Mouse (Mus musculus) heart, embryonic 15.5 days (tissue): Measurements from ENCODE around the gene Gm5134. TPM values are rescaled to one million over a fixed set of nuclear protein-coding genes. Genes with fewer than 3 reads are reported as not detected.
A peak's percentile ranks its signal among the peaks of the same experiment; 100 is the strongest.

Experiments used
- ATAC-seq: fragments of 200-750 bp; cut with Nextera tagmentation; replicated peaks from 2 replicates; pipeline ENCODE4 v1.8.0; 2017; ENCODE audit warnings: low read depth, moderate TSS enrichment; ENCODE audit not compliant: insufficient number of reproducible peaks, insufficient read depth, low FRiP score
- H3K27ac ChIP-seq: fragments of 300-500 bp; sonication (generic); 2 replicates; pipeline ENCODE4 v1.5.1; 2015; ENCODE audit warnings: mild to moderate bottlenecking, inconsistent platforms
- H3K27me3 ChIP-seq: fragments of 300-500 bp; sonication (generic); 2 replicates; pipeline ENCODE4 v1.6.1; 2015; ENCODE audit warnings: inconsistent platforms
- H3K36me3 ChIP-seq: fragments of 300-500 bp; sonication (generic); 2 replicates; pipeline ENCODE4 v1.6.1; 2015; ENCODE audit warnings: mild to moderate bottlenecking, inconsistent platforms
- H3K4me1 ChIP-seq: fragments of 300-500 bp; sonication (generic); replicated peaks from 2 replicates; pipeline ENCODE4 v1.6.1; 2015; ENCODE audit warnings: inconsistent platforms
- H3K4me2 ChIP-seq: fragments of 300-500 bp; sonication (generic); 2 replicates; pipeline ENCODE4 v1.6.1; 2015; ENCODE audit warnings: inconsistent platforms, mild to moderate bottlenecking, moderate library complexity
- H3K4me3 ChIP-seq: fragments of 300-500 bp; sonication (generic); 2 replicates; pipeline ENCODE4 v1.5.1; 2015; ENCODE audit warnings: mild to moderate bottlenecking, inconsistent platforms
- H3K9ac ChIP-seq: fragments of 300-500 bp; sonication (generic); 2 replicates; pipeline ENCODE4 v1.6.1; 2015; ENCODE audit warnings: mild to moderate bottlenecking, inconsistent platforms
- H3K9me3 ChIP-seq: fragments of 300-500 bp; sonication (generic); replicated peaks from 2 replicates; pipeline ENCODE4 v1.6.1; 2016; ENCODE audit warnings: inconsistent platforms
- WGBS: fragments of 180-500 bp; shearing (Covaris S2); methylation state at CpG from one replicate; pipeline ENCODE4 v1.1.7; 2015; ENCODE audit warnings: mixed read lengths; 5-methylcytosine and 5-hydroxymethylcytosine counted together
- polyA plus RNA-seq: library from polyadenylated mRNA; unstranded; fragments of >200 nt; fragmentation: Nextera tagmentation; extraction: Ambion mirVana; gene quantifications from 2 replicates; pipeline ENCODE4 v1.2.1, GENCODE M21; 2015

Gm5134 gene
- polyA plus RNA-seq, 1 experiment from 2014 or later = 0.05 TPM

DNA sequence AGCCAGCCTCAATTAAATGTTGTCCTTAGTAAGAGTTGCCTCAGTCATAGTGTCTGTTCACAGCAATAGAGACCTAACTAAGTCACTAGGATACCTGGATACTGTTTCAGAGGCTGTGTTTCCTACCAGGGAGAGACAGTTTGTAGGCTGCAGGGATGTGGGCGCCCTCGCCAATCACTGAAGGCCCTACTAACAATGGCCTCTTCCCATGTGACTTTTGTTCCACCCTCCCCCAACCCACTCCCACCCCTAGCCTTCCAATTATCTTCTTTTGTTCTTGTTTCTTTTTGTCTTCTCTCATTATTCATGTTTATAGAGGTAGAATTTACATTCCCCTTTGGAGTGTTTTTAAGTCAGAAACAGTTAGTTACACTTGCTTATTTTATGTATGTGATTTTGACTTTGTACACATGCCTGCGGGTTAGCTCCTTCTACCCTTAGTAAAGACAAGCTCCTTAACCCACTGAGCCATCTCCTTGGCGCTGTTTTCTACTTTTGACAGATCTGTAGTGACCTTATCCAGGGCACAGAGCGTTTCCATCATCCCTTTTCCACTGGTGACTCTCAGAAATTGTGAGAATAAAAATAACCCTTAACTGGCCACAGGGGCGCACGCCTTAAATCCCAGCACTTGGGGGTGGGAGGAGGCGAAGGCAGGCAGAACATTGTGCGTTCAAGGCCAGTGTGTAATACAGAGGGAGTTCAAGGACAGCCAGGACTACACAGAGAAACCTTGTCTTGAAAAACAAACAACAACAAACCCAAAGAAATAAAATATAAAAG is 13.1 kb upstream of the Gm5134 start:
- WGBS = 70% methylated on average over 9 of the region's 9 CpGs
- no peak for ATAC-seq
- H3K27ac ChIP-seq = no peak overlapping the region

GRCm38 (mm10) chr10:75942736-75943477 is 11.4 kb upstream of the Gm5134 start, which contains the start of gene Vpreb3:
Vpreb3 (plus strand) TSS chr10:75943057.
- WGBS = 76% methylated on average over 15 of the region's 15 CpGs
- peaks cover 11% of the 10 kb centered on the region for H3K4me1 ChIP-seq
- no peak for ATAC-seq
- H3K4me3 ChIP-seq = no peak within 1 kb of the TSS
- H3K36me3 ChIP-seq = no peaks in the 10 kb centered on the region
- no peak within 1 kb of the TSS for H3K9ac ChIP-seq
- no peaks in the 10 kb centered on the region for H3K27me3 ChIP-seq
- H3K4me2 ChIP-seq = no peak within 1 kb of the TSS
- H3K9me3 ChIP-seq = no peaks in the 10 kb centered on the region
- H3K27ac ChIP-seq = no peak within 1 kb of the TSS

More for the DNA sequence above, 13.1 kb upstream of the Gm5134 start:
- no peak overlapping the region for H3K4me3 ChIP-seq
- peaks cover 23% of the 10 kb centered on the region for H3K4me1 ChIP-seq
- peaks cover 7% of the 10 kb centered on the region; the same call in 1 of the 2 replicates for H3K27me3 ChIP-seq
- H3K9me3 ChIP-seq = no peaks in the 10 kb centered on the region
- H3K36me3 ChIP-seq = no peaks in the 10 kb centered on the region
- H3K4me2 ChIP-seq = no peak overlapping the region
- H3K9ac ChIP-seq = no peak overlapping the region

DNA sequence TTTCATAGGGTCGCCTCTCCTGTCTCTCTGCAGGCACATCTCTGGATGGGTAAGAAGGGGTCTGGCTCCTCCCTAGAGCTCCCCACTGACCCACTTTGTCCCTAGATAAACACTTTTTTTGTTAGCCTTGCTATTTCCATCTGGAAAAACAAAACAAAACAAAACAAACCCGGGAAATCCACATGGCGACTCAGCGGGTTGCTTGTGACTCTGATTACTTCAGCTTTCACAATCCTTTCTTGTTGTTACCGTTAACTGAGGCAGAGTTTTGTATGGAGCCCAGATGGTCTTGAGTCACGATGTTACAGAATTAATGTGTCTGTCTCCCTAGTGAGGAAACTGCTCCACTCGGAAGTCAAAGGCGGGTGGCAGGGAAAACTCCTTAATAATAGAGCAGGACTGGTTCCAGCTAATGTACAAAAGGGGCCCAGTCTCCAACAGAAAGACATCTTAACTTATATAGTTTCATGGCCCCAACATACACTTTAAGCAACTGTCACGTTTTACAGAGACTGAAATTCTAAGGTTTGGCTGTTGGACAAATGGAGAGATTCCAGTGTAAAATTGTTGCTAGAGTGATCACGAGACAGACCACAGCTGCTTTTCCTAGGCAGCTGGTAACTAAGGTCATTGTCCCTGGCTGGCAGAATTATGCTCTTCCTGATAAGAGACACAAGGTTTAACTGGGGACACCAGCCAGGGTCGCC is 10.1 kb upstream of the Gm5134 start:
- Histone ChIP-seq H3K4me3 (no peak overlapping the region), H3K9me3 (no peaks in the 10 kb centered on the region), H3K9ac (no peak overlapping the region), H3K4me2 (no peak overlapping the region), H3K36me3 (no peaks in the 10 kb centered on the region), H3K27me3 (peaks cover 3% of the 10 kb centered on the region; the same call in 1 of the 2 replicates), H3K4me1 (peaks cover 6% of the 10 kb centered on the region; the same call in 1 of the 2 replicates), H3K27ac (no peak overlapping the region)
- ATAC-seq = no peak
- 34% methylated on average over 11 of the region's 11 CpGs for WGBS

DNA sequence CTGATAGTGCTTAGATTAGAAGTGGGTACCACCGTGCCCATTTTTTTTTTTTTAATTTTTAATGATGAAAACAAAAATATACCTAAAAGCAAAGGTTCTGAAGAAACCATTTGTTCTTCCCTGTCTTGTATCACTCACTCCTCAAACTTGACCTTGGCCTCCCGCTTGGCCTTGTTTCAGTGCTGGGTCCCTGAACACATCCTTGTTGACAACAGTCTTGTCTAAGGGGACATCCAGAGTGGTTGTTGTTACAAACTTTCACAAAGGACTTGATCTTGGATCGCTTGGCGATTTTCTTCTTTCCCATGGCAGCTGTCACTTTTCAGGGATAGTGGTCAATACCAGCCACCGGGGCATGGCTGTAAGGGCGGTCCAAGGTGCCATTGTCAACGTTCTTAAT is 9.1 kb upstream of the Gm5134 start:
- Histone ChIP-seq H3K9me3 (no peaks in the 10 kb centered on the region), H3K27ac (no peak overlapping the region), H3K4me2 (no peak overlapping the region), H3K9ac (no peak overlapping the region), H3K4me1 (peaks cover 6% of the 10 kb centered on the region; the same call in 1 of the 2 replicates), H3K4me3 (no peak overlapping the region), H3K36me3 (no peaks in the 10 kb centered on the region), H3K27me3 (peaks cover 12% of the 10 kb centered on the region)
- ATAC-seq = no peak
- WGBS = 89% methylated on average over 7 of the region's 7 CpGs

DNA sequence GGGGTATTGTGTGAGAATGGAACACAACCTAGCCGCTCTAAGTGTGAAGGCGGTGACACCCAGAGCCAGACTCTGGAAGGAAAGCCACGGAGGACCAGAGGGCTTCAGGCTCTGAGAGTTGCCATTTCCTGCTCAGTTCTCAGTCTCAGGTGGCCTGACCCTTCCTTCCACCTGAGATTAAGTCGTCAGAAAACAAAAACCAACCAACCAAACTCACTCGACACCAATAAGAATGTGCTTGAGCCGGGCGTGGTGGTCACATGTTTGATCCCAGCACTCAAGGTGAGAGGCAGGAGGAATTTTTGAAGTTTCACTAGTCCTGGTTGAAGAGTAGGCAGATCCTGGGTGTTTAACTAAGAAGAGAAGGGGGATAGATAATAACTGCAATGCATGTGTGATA is 8.4 kb upstream of the Gm5134 start:
- Histone ChIP-seq H3K9ac (no peak overlapping the region), H3K4me1 (peaks cover 12% of the 10 kb centered on the region), H3K27me3 (peaks cover 14% of the 10 kb centered on the region), H3K27ac (no peak overlapping the region), H3K9me3 (no peaks in the 10 kb centered on the region), H3K36me3 (no peaks in the 10 kb centered on the region), H3K4me2 (no peak overlapping the region), H3K4me3 (no peak overlapping the region)
- no peak for ATAC-seq
- 75% methylated on average over 7 of the region's 7 CpGs for WGBS

DNA sequence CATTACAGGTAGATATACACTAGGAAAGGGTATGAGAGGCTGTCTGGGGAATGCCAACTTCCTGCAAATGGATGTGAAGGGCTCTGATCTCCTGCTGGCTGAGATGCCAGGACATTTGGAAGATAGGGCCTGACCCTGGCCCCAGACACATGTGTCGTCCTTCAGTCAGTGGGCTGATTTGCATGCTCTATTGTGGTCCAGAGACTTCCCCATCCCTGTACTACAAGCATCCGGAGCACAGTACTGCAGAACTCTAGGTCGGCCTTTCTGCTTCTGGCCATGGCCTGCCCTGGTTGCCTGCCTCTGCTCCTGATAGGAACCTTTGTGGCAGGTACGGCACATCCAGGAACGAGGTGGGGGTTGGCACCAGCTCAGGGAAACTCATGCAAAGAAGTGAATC is 6.2 kb upstream of the Gm5134 start:
- Histone ChIP-seq H3K36me3 (no peaks in the 10 kb centered on the region), H3K4me2 (no peak overlapping the region), H3K9ac (no peak overlapping the region), H3K9me3 (no peaks in the 10 kb centered on the region), H3K27me3 (peaks cover 24% of the 10 kb centered on the region), H3K4me1 (peaks cover 17% of the 10 kb centered on the region), H3K4me3 (no peak overlapping the region), H3K27ac (no peak overlapping the region)
- ATAC-seq = no peak
- 71% methylated on average over 5 of the region's 5 CpGs for WGBS

DNA sequence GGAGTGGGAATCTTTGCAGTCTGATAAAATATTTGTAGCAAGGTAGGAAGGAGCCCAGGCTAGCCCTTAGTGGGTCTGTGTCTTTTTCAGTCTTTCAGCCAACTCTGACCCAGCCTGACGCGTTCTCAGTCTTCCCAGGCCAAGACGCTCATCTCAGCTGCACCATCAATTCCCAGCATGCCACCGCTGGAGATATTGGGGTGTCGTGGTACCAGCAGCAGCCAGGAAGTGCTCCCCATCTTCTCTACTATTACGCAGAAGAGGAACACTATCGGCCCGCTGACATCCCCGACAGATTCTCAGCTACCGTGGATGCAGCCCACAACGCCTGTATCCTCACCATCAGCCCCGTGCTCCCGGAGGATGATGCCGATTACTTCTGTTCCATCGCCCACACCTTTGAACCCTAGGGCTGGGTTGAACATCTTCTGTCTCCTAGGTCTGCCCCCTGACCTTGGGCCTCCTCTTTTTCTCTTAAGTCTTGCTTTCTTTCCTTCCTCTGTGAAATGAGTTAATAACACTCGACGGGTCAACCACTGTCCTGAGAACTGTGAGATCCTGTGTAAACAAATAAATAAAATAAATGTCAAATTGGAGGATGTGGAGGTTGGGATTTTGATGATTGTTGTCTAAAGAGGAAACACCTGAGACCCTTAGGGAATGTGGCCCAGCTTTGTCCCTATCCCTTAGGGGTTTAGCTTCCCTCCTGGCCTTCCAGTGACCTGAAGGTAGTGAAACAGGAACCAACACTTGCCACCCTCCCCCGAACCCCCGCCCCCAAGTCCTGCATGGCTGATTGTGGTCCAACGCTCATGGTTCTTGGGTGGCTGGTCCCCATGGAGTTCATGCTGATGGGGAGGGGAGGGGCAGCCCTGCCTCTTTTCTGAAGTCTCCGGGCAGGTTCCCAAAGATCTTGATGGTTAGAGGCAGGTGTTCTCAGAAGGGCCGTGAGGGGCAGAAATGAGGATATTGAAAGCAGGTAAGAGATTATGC is 5.0 kb upstream of the Gm5134 start:
- 78% methylated on average over 22 of the region's 22 CpGs for WGBS
- no peak overlapping the region for H3K9ac ChIP-seq
- no peaks in the 10 kb centered on the region for H3K9me3 ChIP-seq
- no peak overlapping the region for H3K27ac ChIP-seq
- no peak for ATAC-seq
- peaks cover 19% of the 10 kb centered on the region for H3K4me1 ChIP-seq
- H3K4me2 ChIP-seq = no peak overlapping the region
- H3K36me3 ChIP-seq = no peaks in the 10 kb centered on the region
- H3K4me3 ChIP-seq = no peak overlapping the region
- H3K27me3 ChIP-seq = peaks cover 33% of the 10 kb centered on the region

DNA sequence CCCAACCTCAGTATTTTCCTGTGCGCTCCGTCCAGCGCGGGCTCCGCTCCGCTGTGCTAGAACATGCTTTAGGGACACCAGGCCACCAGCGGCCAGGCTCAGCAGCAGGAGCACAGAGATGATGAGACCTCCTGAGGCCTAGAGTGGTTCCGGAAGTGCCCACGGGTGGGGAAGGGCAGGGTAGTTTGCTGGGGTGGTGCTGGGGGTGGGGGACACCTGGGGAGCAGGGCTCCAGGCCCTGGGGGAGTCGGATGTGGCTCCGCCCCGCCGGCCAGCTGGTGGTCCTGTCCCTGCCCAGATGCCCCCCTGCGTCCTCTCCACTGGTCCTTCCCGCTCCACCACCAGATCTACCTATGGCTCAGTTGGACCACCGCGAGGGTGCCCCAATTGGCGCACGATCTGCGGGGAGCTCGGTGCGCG is 3.5 kb upstream of the Gm5134 start:
- WGBS = 4% methylated on average over 23 of the region's 23 CpGs
- Histone ChIP-seq H3K27me3 (peaks cover 36% of the 10 kb centered on the region), H3K4me2 (peak overlapping the region; percentile 95), H3K4me1 (peaks cover 19% of the 10 kb centered on the region), H3K36me3 (no peaks in the 10 kb centered on the region), H3K4me3 (peak overlapping the region; percentile 57), H3K9me3 (no peaks in the 10 kb centered on the region), H3K9ac (peak overlapping the region; percentile 62), H3K27ac (no peak overlapping the region)
- ATAC-seq = peak; percentile 44

DNA sequence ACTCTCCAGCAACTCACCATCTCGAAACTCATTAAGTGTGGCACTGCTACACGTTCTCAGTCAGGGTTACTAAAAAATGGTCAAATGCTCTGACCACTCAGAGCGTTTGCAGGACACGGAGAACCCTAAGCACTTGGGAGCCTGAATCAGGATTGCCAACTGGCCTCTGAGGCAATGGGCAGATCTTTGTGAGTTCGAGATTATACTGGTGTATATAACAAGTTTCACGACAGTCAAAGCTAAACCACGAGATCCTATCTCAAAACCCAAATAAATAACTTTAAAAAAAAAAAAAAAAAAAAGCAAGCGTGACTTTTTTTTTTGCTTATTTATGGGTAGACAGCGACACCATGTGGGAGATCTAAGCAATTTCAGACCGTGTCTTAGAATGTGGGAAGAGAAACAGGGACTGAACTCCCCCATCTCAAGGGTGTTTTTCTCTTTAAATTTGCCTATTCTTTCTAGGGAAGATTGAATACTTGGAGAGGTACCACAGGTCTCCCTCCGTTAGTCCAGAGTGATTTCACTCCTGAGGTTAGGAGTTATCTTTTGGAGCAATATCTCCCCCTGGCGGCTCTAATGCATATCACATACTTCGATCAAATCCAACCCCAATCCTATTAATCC is 2.8 kb upstream of the Gm5134 start:
- H3K9me3 ChIP-seq = no peaks in the 10 kb centered on the region
- 4% methylated on average over 13 of the region's 13 CpGs for WGBS
- no peak overlapping the region for H3K27ac ChIP-seq
- peaks cover 19% of the 10 kb centered on the region for H3K4me1 ChIP-seq
- H3K27me3 ChIP-seq = peaks cover 36% of the 10 kb centered on the region
- ATAC-seq = 0 out of 2 replicates have a peak, but pooled peaks have one; percentile 19
- peak overlapping the region; percentile 57 for H3K4me3 ChIP-seq
- H3K4me2 ChIP-seq = peak overlapping the region; percentile 95
- H3K36me3 ChIP-seq = no peaks in the 10 kb centered on the region
- H3K9ac ChIP-seq = peak overlapping the region; percentile 62

DNA sequence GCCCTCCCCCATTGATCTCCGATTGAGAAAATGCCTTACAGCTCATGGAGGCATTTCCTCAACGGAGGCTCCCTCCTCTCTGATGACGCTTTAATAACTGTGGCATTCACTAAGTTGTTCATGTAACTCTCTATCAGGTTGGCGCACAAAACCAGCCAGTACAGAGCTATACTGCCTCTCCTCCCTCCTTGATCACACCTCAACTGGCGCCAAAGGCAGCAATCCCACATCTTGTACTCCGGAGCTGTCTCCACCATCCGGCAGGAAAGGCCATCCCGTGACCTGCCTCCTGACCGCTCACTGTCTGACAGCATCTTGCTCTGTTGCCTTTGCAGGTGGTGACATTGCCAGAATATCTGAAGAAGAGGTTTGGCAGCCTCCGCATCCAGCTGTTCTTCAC is 19.5 kb downstream of the Gm5134 start:
- Histone ChIP-seq H3K4me3 (no peak overlapping the region), H3K9me3 (no peaks in the 10 kb centered on the region), H3K9ac (no peak overlapping the region), H3K4me1 (no peaks in the 10 kb centered on the region), H3K27ac (no peak overlapping the region), H3K27me3 (no peaks in the 10 kb centered on the region; the same call in 1 of the 2 replicates), H3K36me3 (no peaks in the 10 kb centered on the region), H3K4me2 (no peak overlapping the region)
- no peak for ATAC-seq
- 85% methylated on average over 10 of the region's 10 CpGs for WGBS
